Mouse (Mus musculus) thymus, postnatal 0 days (tissue): ENCODE results near the gene Sbpl. TPM values are rescaled to one million over a fixed set of nuclear protein-coding genes. Genes with fewer than 3 reads are reported as not detected.
"Not testable (repeated sequence)": the region's sequence is repeated elsewhere in the genome, so short reads cannot be mapped to it uniquely, and the experiment has no call there.

ENCODE experiments used
- DNase-seq: peaks from one replicate; pipeline ENCODE4 v3.0.0-alpha.2; 2015; ENCODE audit warnings: low spot score
- polyA plus RNA-seq: library from polyadenylated mRNA; unstranded; fragments of >200 nt; fragmentation: Nextera tagmentation; extraction: Ambion mirVana; gene quantifications from 2 replicates; pipeline ENCODE4 v1.2.1, GENCODE M21; 2015

Gene Sbpl
- polyA plus RNA-seq, 1 experiment from 2014 or later, result 2.8 TPM

DNA sequence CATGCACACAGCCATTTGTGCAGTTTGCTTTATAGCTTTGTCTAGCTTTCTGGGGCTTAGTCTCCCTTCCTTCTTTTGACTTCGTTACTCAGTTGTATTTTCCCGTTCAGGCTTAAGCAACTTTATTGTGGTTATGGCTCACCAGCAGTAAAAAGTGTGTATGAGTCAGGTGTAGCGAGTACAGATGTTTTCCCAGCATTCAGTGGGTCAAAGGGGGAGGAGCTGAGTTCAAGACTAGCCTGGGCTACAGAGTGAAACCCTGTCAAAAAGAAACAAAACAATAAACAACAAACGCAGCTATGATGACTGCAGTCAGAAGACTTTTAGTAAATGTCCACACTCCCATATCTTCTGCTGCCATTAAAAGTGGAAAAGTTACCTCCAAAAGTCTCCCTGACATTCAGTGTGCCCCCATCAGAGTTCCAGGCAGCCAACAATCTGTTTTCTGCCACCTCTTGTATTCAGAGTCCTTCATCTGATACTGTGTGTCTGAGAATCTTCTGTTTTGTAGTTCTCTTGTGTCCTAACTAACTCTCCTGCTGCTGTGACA lies 6.6 kb upstream of the Sbpl start:
- no peak for DNase-seq

DNA sequence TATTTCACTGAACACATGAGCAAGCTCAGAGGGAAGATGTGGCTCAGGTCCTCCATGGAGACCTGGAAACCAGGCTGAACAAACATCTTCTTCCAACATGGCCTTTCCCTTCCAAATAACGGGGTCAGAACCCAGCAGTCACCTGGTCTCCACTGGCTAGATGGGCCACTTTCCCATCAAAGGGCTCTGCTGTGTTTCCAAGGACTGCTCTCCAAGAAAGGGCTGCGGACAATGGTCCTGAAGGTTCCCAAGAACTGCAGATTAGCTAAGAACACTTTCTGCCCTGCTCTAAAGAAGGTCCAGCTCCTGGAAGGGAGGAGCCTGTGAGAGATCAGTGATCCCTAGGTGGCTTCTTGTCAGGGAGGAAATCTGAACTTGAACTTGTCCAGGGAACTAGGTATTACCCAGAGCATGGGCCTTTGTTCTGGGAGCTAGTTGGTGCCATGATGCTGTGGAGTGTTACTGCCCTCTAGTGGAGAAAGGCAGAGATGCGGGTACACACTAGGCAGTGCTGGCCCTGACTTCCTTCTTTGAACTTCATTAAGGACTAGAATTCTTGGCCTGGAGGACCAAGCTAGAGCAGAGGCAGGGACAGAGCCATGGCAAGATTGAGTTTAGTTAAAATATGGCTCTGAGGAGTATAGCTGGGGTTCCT lies 5.1 kb upstream of the Sbpl start:
- peak; percentile 83 for DNase-seq

DNA sequence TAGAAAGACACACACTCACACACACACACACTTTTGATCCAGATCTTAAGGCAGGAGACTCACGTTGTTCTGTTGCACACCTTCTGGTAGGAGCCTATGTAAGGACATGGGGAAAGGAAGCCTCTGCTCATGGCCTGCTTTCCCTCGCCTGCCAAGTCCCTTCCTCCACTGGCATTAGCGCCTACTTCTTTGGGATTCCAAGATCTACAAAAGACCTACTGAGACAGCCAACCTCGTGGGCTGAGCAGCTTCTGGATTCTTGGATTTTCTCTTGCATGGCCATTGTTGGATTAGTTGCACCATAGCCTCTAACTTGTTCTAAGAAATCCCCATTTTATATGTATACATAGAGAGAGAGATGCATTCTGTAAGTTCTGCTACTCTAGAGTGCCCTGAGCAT lies 4.2 kb downstream of the Sbpl start:
- not testable (repeated sequence) for DNase-seq

DNA sequence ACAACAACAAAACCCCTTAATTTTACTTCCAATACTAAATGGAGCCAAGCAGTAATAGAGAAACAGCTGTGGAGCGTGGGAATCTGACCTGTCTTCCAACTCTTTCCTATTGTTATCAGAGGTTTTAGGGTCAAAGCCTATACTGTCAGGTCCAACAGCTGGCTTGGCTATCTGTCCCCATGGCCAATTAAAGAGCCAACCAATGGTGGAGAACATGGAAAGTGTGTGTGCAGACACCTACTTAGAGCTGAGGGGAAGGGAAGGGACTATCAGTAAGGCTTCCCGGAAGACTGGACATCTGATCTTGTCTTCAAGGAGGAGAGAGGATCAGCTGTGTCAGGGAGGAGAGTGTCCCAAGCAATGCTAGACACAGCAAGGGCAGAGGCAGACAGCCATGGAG lies 6.0 kb downstream of the Sbpl start:
- no peak for DNase-seq

DNA sequence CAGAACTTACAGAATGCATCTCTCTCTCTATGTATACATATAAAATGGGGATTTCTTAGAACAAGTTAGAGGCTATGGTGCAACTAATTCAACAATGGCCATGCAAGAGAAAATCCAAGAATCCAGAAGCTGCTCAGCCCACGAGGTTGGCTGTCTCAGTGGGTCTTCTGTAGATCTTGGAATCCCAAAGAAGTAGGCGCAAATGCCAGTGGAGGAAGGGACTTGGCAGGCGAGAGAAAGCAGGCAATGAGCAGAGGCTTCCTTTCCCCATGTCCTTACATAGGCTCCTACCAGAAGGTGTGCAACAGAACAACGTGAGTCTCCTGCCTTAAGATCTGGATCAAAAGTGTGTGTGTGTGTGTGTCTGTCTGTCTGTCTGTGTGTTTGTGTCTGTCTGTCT lies 7.6 kb downstream of the Sbpl start:
- not testable (repeated sequence) for DNase-seq

DNA sequence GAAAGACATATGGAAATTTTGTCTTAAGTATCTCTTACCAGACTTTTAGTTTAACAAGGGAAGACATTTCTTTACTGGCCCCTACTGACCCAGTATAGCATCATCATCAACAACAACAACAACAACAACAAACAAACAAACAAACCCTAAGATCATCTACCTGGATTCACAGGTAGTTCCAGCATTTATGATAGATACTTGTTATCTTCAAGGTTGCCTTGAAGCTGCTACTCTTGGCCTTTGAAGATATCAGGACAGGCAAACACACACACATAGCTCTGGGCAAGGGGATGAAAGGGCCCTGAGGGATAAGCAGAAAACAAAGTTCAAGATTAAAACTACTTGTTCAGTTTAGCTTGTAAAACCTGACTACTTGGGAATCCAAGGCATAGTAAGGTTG lies 13.7 kb downstream of the Sbpl start, which contains the start of gene Sbp:
Sbp (plus strand) TSS at position 301 of the 400 bp plus-strand sequence.
- DNase-seq, result no peak

DNA sequence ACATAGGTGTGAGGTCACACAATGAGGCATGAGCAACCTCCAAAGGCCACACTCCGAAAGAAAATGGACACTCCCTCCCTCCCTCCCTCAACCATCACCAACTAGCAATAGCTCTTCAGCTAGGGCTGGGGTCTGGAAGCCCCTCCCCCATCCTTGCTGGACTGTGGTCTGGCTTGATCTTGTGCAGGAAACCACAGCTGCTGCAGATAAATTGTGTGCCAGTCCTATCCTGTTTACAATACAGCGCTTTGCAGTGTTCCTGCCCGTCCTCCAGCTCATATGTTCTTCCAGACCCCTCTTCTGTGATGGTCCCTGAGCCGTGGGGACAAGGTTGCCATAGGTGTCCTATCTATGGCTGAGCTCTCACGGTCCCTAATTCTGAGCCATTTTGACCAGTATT lies 23.9 kb downstream of the Sbpl start:
- no peak for DNase-seq

DNA sequence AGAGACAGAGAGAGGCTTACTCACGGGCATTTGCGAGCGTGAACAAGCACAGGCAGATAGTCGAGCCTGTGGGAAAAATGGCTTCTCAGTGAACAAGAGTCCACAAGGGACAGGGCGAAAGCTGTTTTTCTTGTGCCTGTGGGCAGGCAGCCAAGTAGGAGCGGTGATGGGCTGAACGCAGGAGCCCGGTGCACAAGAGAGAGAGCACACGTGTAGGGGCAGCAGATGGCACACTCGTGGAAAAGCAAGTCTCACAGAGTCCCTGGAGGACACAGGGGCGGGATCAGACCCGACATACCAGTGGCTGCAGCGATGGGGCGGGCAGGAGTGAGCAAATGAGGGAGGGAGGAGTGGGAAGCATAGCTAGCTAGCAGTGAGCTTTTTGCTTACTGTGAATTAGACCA lies 30.0 kb downstream of the Sbpl start:
- DNase-seq, result peak; percentile 23

DNA sequence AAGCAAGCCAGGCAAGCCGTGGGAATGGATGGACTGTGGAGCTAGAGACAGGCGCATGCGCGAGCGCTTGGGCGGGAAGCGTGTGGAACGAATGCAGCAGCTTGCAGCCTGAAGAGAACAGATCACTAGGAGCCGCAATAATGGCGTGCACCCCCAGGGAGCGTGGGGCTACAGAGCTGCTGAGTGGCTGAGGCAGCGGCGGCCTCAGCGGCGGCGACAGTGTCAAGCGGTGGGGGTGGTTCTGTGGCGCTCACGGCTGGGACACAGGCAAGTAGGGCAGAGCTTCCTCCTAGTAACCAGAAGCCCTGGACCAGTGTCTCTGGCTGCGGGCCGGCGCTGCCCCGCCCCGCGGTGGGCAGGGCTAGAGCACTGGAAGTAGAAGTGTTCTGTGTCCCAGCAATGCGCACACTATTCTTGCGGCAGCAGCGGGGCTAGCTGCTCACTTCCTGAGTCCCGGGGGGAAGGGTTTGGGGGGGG lies 30.5 kb downstream of the Sbpl start:
- DNase-seq, result peak; percentile 83

DNA sequence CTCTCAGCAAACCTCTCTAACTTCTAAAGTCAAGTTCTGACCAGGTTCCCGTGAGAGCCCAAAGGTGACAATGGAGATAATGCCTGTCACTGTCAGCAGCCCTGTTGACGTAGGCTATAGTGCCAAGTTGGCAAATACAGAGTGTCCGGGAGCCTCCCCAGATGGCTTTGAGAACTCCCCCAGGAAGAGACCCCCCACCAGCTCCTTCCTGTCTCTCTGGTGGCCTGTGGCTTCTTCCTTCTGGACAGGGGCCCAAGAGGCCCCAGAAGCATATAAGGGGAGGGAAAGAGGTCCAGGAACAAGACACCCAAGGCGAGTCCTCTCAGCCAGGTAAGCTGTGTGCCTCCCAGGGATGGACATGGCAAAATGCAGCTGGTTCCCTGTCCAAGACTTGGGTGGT lies 37.9 kb downstream of the Sbpl start, which contains the start of gene Dcpp3:
Dcpp3 (plus strand) TSS at position 301 of the 400 bp plus-strand sequence.
- DNase-seq, result not testable (repeated sequence)

Other genes starting within 250 kb of the Sbpl start
- gene 1520401A03Rik, start 232.5 kb downstream of the Sbpl start, polyA plus RNA-seq, result 0.26 and 0.77 TPM in 2 replicates
- 35.9 and 40.1 TPM in 2 replicates for gene Pkmyt1, start 228.9 kb downstream of the Sbpl start, polyA plus RNA-seq
- gene Paqr4, start 214.4 kb downstream of the Sbpl start, polyA plus RNA-seq, result 6.1 and 7.6 TPM in 2 replicates
- 7.2 and 7.3 TPM in 2 replicates for gene Kremen2, start 209.4 kb downstream of the Sbpl start, polyA plus RNA-seq
- 37.7 and 41.0 TPM in 2 replicates for gene Flywch1, start 183.7 kb downstream of the Sbpl start, polyA plus RNA-seq
- 13.4 and 14.6 TPM in 2 replicates for gene Flywch2, start 169.2 kb downstream of the Sbpl start, polyA plus RNA-seq
- gene Srrm2, start 164.7 kb downstream of the Sbpl start, polyA plus RNA-seq, result 318 and 508 TPM in 2 replicates
- 1,085 and 1,139 TPM in 2 replicates for gene Elob, start 126.1 kb downstream of the Sbpl start, polyA plus RNA-seq
- 0.40 and 0.48 TPM in 2 replicates for gene Prss33, start 119.2 kb downstream of the Sbpl start, polyA plus RNA-seq
- 0.12 and 0.14 TPM in 2 replicates for gene Prss32, start 111.4 kb downstream of the Sbpl start, polyA plus RNA-seq
- 0.28 and 0.42 TPM in 2 replicates for gene Prss41, start 111.1 kb downstream of the Sbpl start, polyA plus RNA-seq
- not detected in 2 replicates for gene Prss21, start 87.2 kb downstream of the Sbpl start, polyA plus RNA-seq
- 3.0 TPM in 2 replicates for gene Dcpp1, start 74.4 kb downstream of the Sbpl start, polyA plus RNA-seq
- gene Dcpp2, start 74.4 kb downstream of the Sbpl start, polyA plus RNA-seq, result 0.65 and 1.1 TPM in 2 replicates
- gene Dcpp3, start 37.8 kb downstream of the Sbpl start, polyA plus RNA-seq, result 1.9 and 3.2 TPM in 2 replicates
- 1.6 and 1.8 TPM in 2 replicates for gene Sbp, start 13.6 kb downstream of the Sbpl start, polyA plus RNA-seq
- 0.65 and 0.77 TPM in 2 replicates for gene Prss30, start 25.3 kb upstream of the Sbpl start, polyA plus RNA-seq
- gene Prss22, start 42.8 kb upstream of the Sbpl start, polyA plus RNA-seq, result 0.22 and 0.70 TPM in 2 replicates
- gene Prss27, start 82.9 kb upstream of the Sbpl start, polyA plus RNA-seq, result 0.93 and 2.4 TPM in 2 replicates
- 36.1 and 36.3 TPM in 2 replicates for gene Kctd5, start 118.2 kb upstream of the Sbpl start, polyA plus RNA-seq
- 48.3 and 62.0 TPM in 2 replicates for gene Pdpk1, start 195.7 kb upstream of the Sbpl start, polyA plus RNA-seq
- 27.3 and 29.8 TPM in 2 replicates for gene Amdhd2, start 208.5 kb upstream of the Sbpl start, polyA plus RNA-seq
- 506 and 523 TPM in 2 replicates for gene Atp6v0c, start 214.4 kb upstream of the Sbpl start, polyA plus RNA-seq